Mouse (Mus musculus): ENCODE data around the gene Camk1g.

The Camk1g gene

DNA sequence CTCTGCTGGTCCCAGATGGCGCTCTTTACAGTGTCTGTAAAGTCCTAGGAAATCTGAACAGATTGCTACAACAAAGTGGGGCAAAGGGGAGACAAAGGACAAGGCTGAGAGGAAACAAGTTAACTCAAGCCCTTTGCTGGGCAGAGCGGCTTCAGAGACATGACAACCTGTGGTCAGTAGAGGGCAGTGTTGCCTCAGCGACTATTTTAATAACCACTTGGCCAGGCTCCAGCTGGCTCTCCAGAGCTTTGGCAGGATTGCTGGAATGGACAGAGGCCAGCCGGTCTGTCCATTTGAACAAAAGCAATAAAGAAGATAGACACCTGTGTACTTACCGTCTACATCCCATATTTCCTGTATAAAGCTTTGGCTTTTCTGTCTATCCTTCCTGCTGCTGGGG lies 16.0 kb upstream of the Camk1g start:
- no peaks in the 10 kb centered on the region for H3K27me3 ChIP-seq (ENCODE audit: control insufficient read depth, insufficient read depth, low read length, poor library complexity, severe bottlenecking)
- peak; percentile 65 for DNase-seq (ENCODE audit: low read depth, low spot score)

DNA sequence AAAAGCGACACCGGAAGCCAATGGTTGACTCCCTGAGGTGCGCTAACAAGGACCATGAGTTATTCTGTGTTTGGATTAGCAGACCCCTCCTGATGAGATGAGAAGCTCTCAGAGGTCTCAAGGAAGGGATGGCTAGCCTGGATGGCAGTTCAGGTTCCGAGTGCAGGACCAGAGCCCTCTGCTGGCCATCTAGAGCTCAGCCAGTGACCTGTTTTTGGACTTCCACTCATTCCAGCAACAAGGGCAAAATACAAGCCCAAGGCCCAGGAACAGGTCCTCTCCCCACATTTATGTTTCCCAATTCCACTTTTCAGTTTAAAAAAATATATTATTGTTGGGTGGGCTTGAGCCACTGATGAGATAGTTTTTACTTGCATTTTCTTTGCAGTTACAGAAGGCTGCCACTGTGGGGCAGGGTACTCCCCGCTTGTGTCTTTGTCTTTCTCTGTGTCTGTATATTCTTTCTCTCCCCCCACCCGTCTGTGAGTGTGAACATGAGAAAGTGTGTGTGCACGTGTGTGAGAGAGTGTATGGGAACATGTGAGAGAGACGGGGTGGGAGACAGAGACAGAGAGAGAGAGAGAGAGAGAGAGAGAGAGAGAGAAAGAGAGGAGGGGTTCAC lies 12.9 kb upstream of the Camk1g start:
- peak; percentile 70 for DNase-seq (ENCODE audit: low read depth, low spot score)
- Histone ChIP-seq H3K36me3 (ENCODE audit: control insufficient read depth, insufficient read depth, low read length, poor library complexity, severe bottlenecking) (no peaks in the 10 kb centered on the region), H3K27me3 (ENCODE audit: control insufficient read depth, insufficient read depth, low read length, poor library complexity, severe bottlenecking) (no peaks in the 10 kb centered on the region)

More for the DNA sequence above, 16.0 kb upstream of the Camk1g start:
- H3K36me3 ChIP-seq (ENCODE audit: control insufficient read depth, insufficient read depth, low read length, poor library complexity, severe bottlenecking), result no peaks in the 10 kb centered on the region

- peak; percentile 48 for DNase-seq (ENCODE audit: low read depth, low spot score)
- Histone ChIP-seq H3K36me3 (ENCODE audit: control insufficient read depth, insufficient read depth, low read length, poor library complexity, severe bottlenecking) (no peaks in the 10 kb centered on the region), H3K27me3 (ENCODE audit: control insufficient read depth, insufficient read depth, low read length, poor library complexity, severe bottlenecking) (no peaks in the 10 kb centered on the region)
Observed at GRCm38 (mm10) chr1:193382435-193382834, 12.3 kb upstream of the Camk1g start.

DNA sequence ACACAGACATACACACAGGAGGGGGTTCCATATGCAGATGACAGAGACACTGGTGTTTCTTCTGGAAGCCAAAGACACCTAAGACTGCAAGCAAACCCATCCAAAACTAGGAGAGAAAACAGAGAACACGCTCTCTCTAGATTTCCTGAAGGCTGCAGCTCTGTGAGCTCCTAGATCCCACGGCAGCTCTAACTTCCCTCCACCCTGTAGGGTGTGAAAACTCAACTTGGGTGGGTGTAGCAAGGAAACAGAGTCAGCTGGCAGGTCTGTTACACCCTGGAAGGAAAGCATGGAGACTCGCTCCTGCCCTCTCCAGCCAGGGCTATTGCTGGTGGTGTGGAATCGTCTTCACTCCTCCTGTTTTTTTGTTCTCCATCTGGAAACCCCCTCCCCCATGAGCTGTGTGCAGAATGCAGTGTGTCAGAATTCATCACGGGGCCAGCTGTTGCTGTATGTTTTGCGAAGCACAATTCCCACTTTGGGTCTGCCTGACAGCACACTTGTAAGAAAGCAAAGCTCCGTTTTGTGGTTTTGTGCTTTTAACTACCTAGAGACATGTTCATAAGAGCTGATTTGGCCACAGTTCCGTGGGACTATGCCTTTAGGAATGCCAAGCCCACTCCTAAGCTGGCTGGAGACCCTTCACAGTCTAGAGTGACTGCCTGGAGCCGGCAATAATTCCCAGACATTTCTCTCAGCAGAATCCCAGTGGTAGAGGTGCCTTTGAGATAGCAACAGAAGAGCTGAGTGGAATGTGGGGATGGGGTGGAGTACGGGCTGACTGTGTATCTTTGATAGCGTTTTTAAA lies 11.7 kb upstream of the Camk1g start:
- no peaks in the 10 kb centered on the region for H3K27me3 ChIP-seq (ENCODE audit: control insufficient read depth, insufficient read depth, low read length, poor library complexity, severe bottlenecking)
- no peak for DNase-seq (ENCODE audit: low read depth, low spot score)

GRCm38 (mm10) chr1:193380877-193381276 lies 10.8 kb upstream of the Camk1g start:
- H3K36me3 ChIP-seq (ENCODE audit: control insufficient read depth, insufficient read depth, low read length, poor library complexity, severe bottlenecking), result no peaks in the 10 kb centered on the region
- no peaks in the 10 kb centered on the region for H3K27me3 ChIP-seq (ENCODE audit: control insufficient read depth, insufficient read depth, low read length, poor library complexity, severe bottlenecking)
- DNase-seq (ENCODE audit: low read depth, low spot score), result no peak

More for the DNA sequence above, 11.7 kb upstream of the Camk1g start:
- no peaks in the 10 kb centered on the region for H3K36me3 ChIP-seq (ENCODE audit: control insufficient read depth, insufficient read depth, low read length, poor library complexity, severe bottlenecking)

DNA sequence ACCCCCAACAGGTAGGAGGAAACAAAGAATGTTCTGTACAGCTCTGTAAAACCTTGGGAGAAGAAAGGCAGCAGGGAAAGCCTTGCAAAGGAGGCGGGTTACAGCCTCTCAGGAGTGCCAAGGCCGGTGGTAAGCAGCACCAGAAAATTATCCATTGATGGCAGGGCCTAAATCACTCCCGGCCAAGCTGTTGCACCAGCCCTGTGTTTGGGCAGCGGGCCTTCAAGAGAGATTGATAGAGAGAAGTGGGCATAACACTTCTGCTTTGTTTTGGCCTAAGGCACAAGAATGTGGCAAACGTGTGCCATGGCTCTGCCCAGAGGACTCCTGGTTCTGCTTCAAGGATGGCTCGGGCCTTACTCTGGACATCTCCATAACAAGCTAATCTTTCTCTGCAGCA lies 9.5 kb upstream of the Camk1g start:
- Histone ChIP-seq H3K27me3 (ENCODE audit: control insufficient read depth, insufficient read depth, low read length, poor library complexity, severe bottlenecking) (no peaks in the 10 kb centered on the region), H3K36me3 (ENCODE audit: control insufficient read depth, insufficient read depth, low read length, poor library complexity, severe bottlenecking) (no peaks in the 10 kb centered on the region)
- no peak for DNase-seq (ENCODE audit: low read depth, low spot score)

- DNase-seq (ENCODE audit: low read depth, low spot score), result peak; percentile 72
- Histone ChIP-seq H3K27me3 (ENCODE audit: control insufficient read depth, insufficient read depth, low read length, poor library complexity, severe bottlenecking) (no peaks in the 10 kb centered on the region), H3K36me3 (ENCODE audit: control insufficient read depth, insufficient read depth, low read length, poor library complexity, severe bottlenecking) (no peaks in the 10 kb centered on the region)
Observed at GRCm38 (mm10) chr1:193376478-193377134, 6.5 kb upstream of the Camk1g start.

GRCm38 (mm10) chr1:193373906-193374413 lies 3.9 kb upstream of the Camk1g start:
- DNase-seq (ENCODE audit: low read depth, low spot score), result no peak
- H3K36me3 ChIP-seq (ENCODE audit: control insufficient read depth, insufficient read depth, low read length, poor library complexity, severe bottlenecking), result no peaks in the 10 kb centered on the region
- H3K27me3 ChIP-seq (ENCODE audit: control insufficient read depth, insufficient read depth, low read length, poor library complexity, severe bottlenecking), result no peaks in the 10 kb centered on the region

DNA sequence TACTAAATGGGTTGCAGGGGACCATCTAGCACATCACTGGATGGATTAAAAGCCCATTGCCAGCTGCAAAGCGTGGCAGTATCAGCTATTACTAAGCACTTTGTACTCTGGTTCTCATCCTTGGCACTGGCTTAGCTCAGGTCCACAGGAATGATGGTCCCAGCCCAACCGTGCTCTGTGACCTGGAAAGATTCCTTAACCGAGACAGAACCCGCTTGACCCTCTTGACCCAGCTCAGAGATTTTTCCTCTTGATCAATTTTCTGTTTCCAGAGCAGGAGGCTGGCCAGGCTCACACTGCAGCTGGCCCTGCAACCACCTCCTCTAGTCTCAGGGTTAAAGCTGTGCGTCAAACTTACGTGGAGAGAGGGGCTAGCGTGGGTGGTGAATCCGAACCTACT lies 1.0 kb downstream of the Camk1g start:
- DNase-seq (ENCODE audit: low read depth, low spot score), result no peak
- no peaks in the 10 kb centered on the region for H3K27me3 ChIP-seq (ENCODE audit: control insufficient read depth, insufficient read depth, low read length, poor library complexity, severe bottlenecking)
- H3K36me3 ChIP-seq (ENCODE audit: control insufficient read depth, insufficient read depth, low read length, poor library complexity, severe bottlenecking), result no peaks in the 10 kb centered on the region

GRCm38 (mm10) chr1:193368055-193368454 lies 2.0 kb downstream of the Camk1g start:
- no peaks in the 10 kb centered on the region for H3K27me3 ChIP-seq (ENCODE audit: control insufficient read depth, insufficient read depth, low read length, poor library complexity, severe bottlenecking)
- no peaks in the 10 kb centered on the region for H3K36me3 ChIP-seq (ENCODE audit: control insufficient read depth, insufficient read depth, low read length, poor library complexity, severe bottlenecking)
- no peak for DNase-seq (ENCODE audit: low read depth, low spot score)

DNA sequence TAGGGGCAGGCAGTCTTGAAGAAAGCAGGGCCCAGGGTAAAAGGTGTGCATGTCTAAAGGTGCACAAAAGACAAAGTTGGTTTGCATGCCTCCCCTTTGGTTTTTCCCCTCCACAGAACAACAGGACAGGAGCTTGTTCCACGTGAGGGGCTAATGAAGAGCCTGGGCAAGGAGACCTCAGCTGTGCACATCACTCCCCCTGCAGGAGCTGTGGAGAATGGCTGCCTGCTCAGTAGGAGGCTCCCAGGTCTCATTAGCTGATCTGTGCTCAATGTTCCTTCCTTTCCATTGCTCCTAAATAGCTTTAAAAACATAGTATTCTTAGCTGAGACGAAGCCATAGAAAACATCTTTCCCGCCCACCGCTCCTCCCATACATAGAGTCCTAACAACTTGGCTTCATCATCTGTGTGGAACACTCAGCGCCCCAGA lies 6.3 kb downstream of the Camk1g start:
- Histone ChIP-seq H3K27me3 (ENCODE audit: control insufficient read depth, insufficient read depth, low read length, poor library complexity, severe bottlenecking) (no peaks in the 10 kb centered on the region), H3K36me3 (ENCODE audit: control insufficient read depth, insufficient read depth, low read length, poor library complexity, severe bottlenecking) (no peaks in the 10 kb centered on the region)
- DNase-seq (ENCODE audit: low read depth, low spot score), result peak; percentile 74

GRCm38 (mm10) chr1:193362078-193362477 lies 8.0 kb downstream of the Camk1g start:
- no peak for DNase-seq (ENCODE audit: low read depth, low spot score)

DNA sequence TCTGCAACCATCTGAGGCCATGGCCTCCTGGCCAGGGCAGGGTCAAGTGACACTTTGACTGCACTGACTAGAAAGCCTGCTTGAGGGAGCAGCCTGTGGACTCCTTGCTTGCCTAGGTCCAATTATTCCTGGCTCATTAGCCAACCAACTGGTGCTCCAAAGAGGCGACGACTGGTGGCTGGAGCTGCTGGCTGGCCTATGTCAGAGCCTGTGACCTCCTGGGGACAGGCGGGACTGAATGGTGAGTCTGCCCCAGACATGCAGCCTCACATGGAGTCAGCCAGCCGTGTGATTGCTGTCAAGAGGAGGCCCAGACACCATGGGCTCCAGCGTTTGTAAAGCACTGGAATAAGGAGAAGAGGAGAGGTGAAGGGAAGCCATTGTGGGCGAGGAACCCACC lies 8.9 kb downstream of the Camk1g start:
- no peak for DNase-seq (ENCODE audit: low read depth, low spot score)
- no peaks in the 10 kb centered on the region for H3K27me3 ChIP-seq (ENCODE audit: control insufficient read depth, insufficient read depth, low read length, poor library complexity, severe bottlenecking)
- H3K36me3 ChIP-seq (ENCODE audit: control insufficient read depth, insufficient read depth, low read length, poor library complexity, severe bottlenecking), result no peaks in the 10 kb centered on the region

More at GRCm38 (mm10) chr1:193362078-193362477, 8.0 kb downstream of the Camk1g start:
- Histone ChIP-seq H3K27me3 (ENCODE audit: control insufficient read depth, insufficient read depth, low read length, poor library complexity, severe bottlenecking) (no peaks in the 10 kb centered on the region), H3K36me3 (ENCODE audit: control insufficient read depth, insufficient read depth, low read length, poor library complexity, severe bottlenecking) (no peaks in the 10 kb centered on the region)

- Histone ChIP-seq H3K36me3 (ENCODE audit: control insufficient read depth, insufficient read depth, low read length, poor library complexity, severe bottlenecking) (no peaks in the 10 kb centered on the region), H3K27me3 (ENCODE audit: control insufficient read depth, insufficient read depth, low read length, poor library complexity, severe bottlenecking) (no peaks in the 10 kb centered on the region)
- DNase-seq (ENCODE audit: low read depth, low spot score), result no peak
Observed at GRCm38 (mm10) chr1:193359199-193359598, 10.9 kb downstream of the Camk1g start.

DNA sequence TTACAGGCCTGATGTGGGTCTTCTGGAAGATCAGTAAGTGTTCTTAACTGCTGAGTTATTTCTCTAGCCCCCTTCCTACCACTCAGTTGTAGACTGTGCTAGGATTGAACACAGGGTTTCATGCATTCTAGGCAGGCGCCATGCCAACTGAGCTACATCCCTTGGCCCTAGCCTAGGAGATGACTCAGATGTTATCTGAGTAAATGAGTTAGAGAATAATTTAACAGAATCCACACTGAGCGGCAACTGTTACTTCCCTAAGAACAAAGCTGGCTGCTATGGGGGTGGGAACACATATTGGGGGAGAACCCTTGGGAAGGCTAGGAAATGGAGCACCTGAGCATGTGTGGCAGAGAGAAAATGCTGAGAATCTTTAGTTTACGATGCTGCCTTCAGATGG lies 18.5 kb downstream of the Camk1g start:
- no peak for DNase-seq (ENCODE audit: low read depth, low spot score)
- H3K36me3 ChIP-seq (ENCODE audit: control insufficient read depth, insufficient read depth, low read length, poor library complexity, severe bottlenecking), result no peaks in the 10 kb centered on the region
- H3K27me3 ChIP-seq (ENCODE audit: control insufficient read depth, insufficient read depth, low read length, poor library complexity, severe bottlenecking), result no peaks in the 10 kb centered on the region

Measured in splenic B cell, adult 2 months (primary cell).